Comparison of ENCODE assay signal across 22 mouse cellular contexts in the genomic region with DNA sequence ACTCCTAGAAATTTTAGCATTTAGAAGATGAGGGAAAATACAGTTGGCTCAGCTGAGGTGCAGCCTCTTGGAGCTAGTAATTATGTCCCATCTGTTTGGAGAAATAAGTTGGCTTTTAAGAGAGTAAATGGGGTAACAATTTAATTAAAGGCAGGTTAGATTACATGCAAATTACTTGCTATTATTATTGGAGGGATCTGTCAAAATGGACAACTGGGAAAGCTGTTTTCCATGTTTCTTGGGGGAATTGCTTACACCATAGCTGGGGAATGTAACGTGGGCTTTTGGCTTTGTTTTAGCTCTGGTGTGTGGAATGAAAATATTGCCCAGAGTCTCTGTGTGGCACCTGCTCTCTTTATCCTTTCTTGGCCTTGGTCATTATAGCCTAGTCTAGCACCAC.
DNase-seq lines count a peak whose midpoint lies in the region; ATAC-seq and TF ChIP-seq lines count a peak whose summit lies in the region.
"Had no signal": no experiment of that assay in that cellular context is flagged by ENCODE, and none has a peak within 500 bp of the region (broad histone marks: within the 10 kb centered on the region; RNA-seq: fewer than 3 reads in every experiment).

No protein-coding gene starts in this region.

- no peak overlapping the region for H3K4me3 ChIP-seq in hindbrain, embryonic 11.5 days (ENCODE audit: low read depth, low read length)
- no peak overlapping the region for H3K4me3 ChIP-seq in hindbrain, postnatal 0 days (ENCODE audit: low read length)
- H3K4me3 ChIP-seq in neural tube, embryonic 13.5 days, result no peak overlapping the region
- H3K4me3 ChIP-seq in forebrain, postnatal 0 days (ENCODE audit: low read depth, low read length), result no peak overlapping the region
- H3K4me3 ChIP-seq: embryonic facial prominence, embryonic 15.5 days; erythroblast, embryonic 14.5 days; gastrocnemius, adult 2 months; heart, embryonic 13.5 days; intestine, embryonic 15.5 days had no signal

- H3K27me3 ChIP-seq in hindbrain, embryonic 11.5 days (ENCODE audit: control insufficient read depth, insufficient read depth, low read length), result no peaks in the 10 kb centered on the region
- H3K27me3 ChIP-seq in hindbrain, postnatal 0 days (ENCODE audit: insufficient read depth, low read length), result no peaks in the 10 kb centered on the region
- no peaks in the 10 kb centered on the region for H3K27me3 ChIP-seq in neural tube, embryonic 13.5 days
- H3K27me3 ChIP-seq in forebrain, postnatal 0 days (ENCODE audit: insufficient read depth, low read length), result no peaks in the 10 kb centered on the region
- H3K27me3 ChIP-seq: CH12.LX; embryonic facial prominence, embryonic 15.5 days; heart, embryonic 13.5 days; intestine, embryonic 15.5 days had no signal

- WGBS in hindbrain, embryonic 11.5 days, result 76% methylated on average over 1 of the region's 1 CpGs
- whole genome bisulfite sequencing in hindbrain, postnatal 0 days, result 36% methylated on average over 1 of the region's 1 CpGs
- 29% methylated on average over 1 of the region's 1 CpGs for WGBS in neural tube, embryonic 13.5 days
- WGBS in forebrain, postnatal 0 days, result 14% methylated on average over 1 of the region's 1 CpGs

- no peaks in the 10 kb centered on the region for H3K9me3 ChIP-seq in hindbrain, embryonic 11.5 days (ENCODE audit: control insufficient read depth, low read length)
- no peaks in the 10 kb centered on the region for H3K9me3 ChIP-seq in hindbrain, postnatal 0 days (ENCODE audit: low read length)
- H3K9me3 ChIP-seq in neural tube, embryonic 13.5 days, result no peaks in the 10 kb centered on the region
- no peaks in the 10 kb centered on the region for H3K9me3 ChIP-seq in forebrain, postnatal 0 days (ENCODE audit: low read length)
- H3K9me3 ChIP-seq: embryonic facial prominence, embryonic 15.5 days; heart, embryonic 13.5 days; intestine, embryonic 15.5 days had no signal

- no peak overlapping the region for H3K9ac ChIP-seq in hindbrain, embryonic 11.5 days (ENCODE audit: low read depth, low read length)
- H3K9ac ChIP-seq in hindbrain, postnatal 0 days (replicated peaks; ENCODE audit: low read length), result no peak overlapping the region
- no peak overlapping the region for H3K9ac ChIP-seq in neural tube, embryonic 13.5 days
- H3K9ac ChIP-seq in forebrain, postnatal 0 days, result no peak overlapping the region
- H3K9ac ChIP-seq: embryonic facial prominence, embryonic 15.5 days; heart, embryonic 13.5 days; intestine, embryonic 15.5 days had no signal

- no peaks in the 10 kb centered on the region for H3K36me3 ChIP-seq in hindbrain, embryonic 11.5 days (ENCODE audit: control insufficient read depth, insufficient read depth, low read length)
- H3K36me3 ChIP-seq in hindbrain, postnatal 0 days (ENCODE audit: insufficient read depth, low read length), result no peaks in the 10 kb centered on the region
- H3K36me3 ChIP-seq in neural tube, embryonic 13.5 days, result no peaks in the 10 kb centered on the region
- no peaks in the 10 kb centered on the region for H3K36me3 ChIP-seq in forebrain, postnatal 0 days (ENCODE audit: insufficient read depth)
- H3K36me3 ChIP-seq: embryonic facial prominence, embryonic 15.5 days; heart, embryonic 13.5 days; intestine, embryonic 15.5 days had no signal

- DNase-seq in hindbrain, embryonic 11.5 days (ENCODE audit: low spot score), result no peak
- no peak for DNase-seq in hindbrain, postnatal 0 days (ENCODE audit: low spot score)
- no peak for DNase-seq in neural tube, embryonic 10.5 days (ENCODE audit: extremely low spot score, low spot score)
- no peak for DNase-seq in forebrain, postnatal 0 days
- no peak for DNase-seq in embryo, embryonic 10.5 days (ENCODE audit: low spot score)
- no peak for DNase-seq in thymus, adult 18-20 months
- DNase-seq: adrenal gland, postnatal 14 days; cerebellum, adult 18-20 months; cerebellum, postnatal 10 days; gastrocnemius, adult 2 months; gastrocnemius, postnatal 36 days; heart, adult 11 months; heart, postnatal 36 days; kidney, adult 2 months had no signal

- ATAC-seq in hindbrain, embryonic 11.5 days (ENCODE audit: low FRiP score), result peak; percentile 42; the same call in 1 of the 2 replicates
- ATAC-seq in hindbrain, postnatal 0 days, result no peak
- peak; percentile 80 for ATAC-seq in neural tube, embryonic 13.5 days (ENCODE audit: low read depth)
- ATAC-seq in forebrain, postnatal 0 days, result peak; percentile 27; the same call in 1 of the 2 replicates
- ATAC-seq: activated CD4-positive, CD25-positive, alpha-beta regulatory T cell, adult 4 months; intestine, embryonic 15.5 days; Patski had no signal

- no peak for TF ChIP-seq CTCF in hindbrain, postnatal 0 days (IDR thresholded peaks at IDR 0.05; ENCODE audit: low read depth)
- no peak for TF ChIP-seq CTCF in forebrain, postnatal 0 days (IDR thresholded peaks at IDR 0.05; ENCODE audit: low read depth)

- no peak overlapping the region for H3K27ac ChIP-seq in hindbrain, embryonic 11.5 days (ENCODE audit: low read depth, low read length)
- H3K27ac ChIP-seq in hindbrain, postnatal 0 days, result no peak overlapping the region
- H3K27ac ChIP-seq in neural tube, embryonic 13.5 days (replicated peaks), result peak overlapping the region; percentile 80
- no peak overlapping the region for H3K27ac ChIP-seq in forebrain, postnatal 0 days (ENCODE audit: low read depth, low read length)
- H3K27ac ChIP-seq: embryonic facial prominence, embryonic 15.5 days; gastrocnemius, adult 2 months; heart, embryonic 13.5 days; intestine, embryonic 15.5 days had no signal

- no peaks in the 10 kb centered on the region for H3K4me1 ChIP-seq in hindbrain, embryonic 11.5 days (replicated peaks; ENCODE audit: control insufficient read depth, insufficient read depth, low read length)
- no peaks in the 10 kb centered on the region for H3K4me1 ChIP-seq in hindbrain, postnatal 0 days (ENCODE audit: insufficient read depth, low read length)
- peaks cover 15% of the 10 kb centered on the region; the same call in 1 of the 2 replicates for H3K4me1 ChIP-seq in neural tube, embryonic 13.5 days (replicated peaks)
- H3K4me1 ChIP-seq in forebrain, postnatal 0 days (ENCODE audit: insufficient read depth), result no peaks in the 10 kb centered on the region
- H3K4me1 ChIP-seq: embryonic facial prominence, embryonic 15.5 days; intestine, embryonic 15.5 days had no signal

- H3K4me2 ChIP-seq in hindbrain, embryonic 11.5 days (replicated peaks; ENCODE audit: low read depth, low read length), result no peak overlapping the region
- no peak overlapping the region for H3K4me2 ChIP-seq in hindbrain, postnatal 0 days (ENCODE audit: low read depth, low read length)
- H3K4me2 ChIP-seq in neural tube, embryonic 13.5 days, result no peak overlapping the region
- no peak overlapping the region for H3K4me2 ChIP-seq in forebrain, postnatal 0 days (ENCODE audit: low read depth)
- H3K4me2 ChIP-seq: embryonic facial prominence, embryonic 15.5 days; heart, embryonic 13.5 days; intestine, embryonic 15.5 days had no signal
